Mouse (Mus musculus) hindbrain, embryonic 10.5 days (tissue): Measurements from ENCODE around the gene Myh3. TPM values are rescaled to one million over a fixed set of nuclear protein-coding genes. Genes with fewer than 3 reads are reported as not detected.

Source experiments
- DNase-seq: peaks from one replicate; pipeline ENCODE4 v3.0.0-alpha.2; 2017; ENCODE audit warnings: low spot score
- H3K27ac ChIP-seq: fragments of 300-500 bp; sonication (generic); 2 replicates; pipeline ENCODE4 v1.5.1; 2016; ENCODE audit warnings: mild to moderate bottlenecking, moderate library complexity
- H3K27me3 ChIP-seq: fragments of 300-500 bp; sonication (generic); 2 replicates; pipeline ENCODE4 v1.6.1; 2016; ENCODE audit warnings: mild to moderate bottlenecking; ENCODE audit not compliant: poor library complexity, insufficient read depth, severe bottlenecking
- H3K36me3 ChIP-seq: fragments of 300-500 bp; sonication (generic); 2 replicates; pipeline ENCODE4 v1.6.1; 2016; ENCODE audit warnings: mild to moderate bottlenecking, moderate library complexity
- H3K4me1 ChIP-seq: fragments of 300-500 bp; sonication (generic); replicated peaks from 2 replicates; pipeline ENCODE4 v1.6.1; 2016; ENCODE audit warnings: mild to moderate bottlenecking
- H3K4me3 ChIP-seq: fragments of 300-500 bp; sonication (generic); 2 replicates; pipeline ENCODE4 v1.5.1; 2016; ENCODE audit warnings: mild to moderate bottlenecking, moderate library complexity
- H3K9me3 ChIP-seq: fragments of 300-500 bp; sonication (generic); 2 replicates; pipeline ENCODE4 v1.6.1; 2016; ENCODE audit warnings: mild to moderate bottlenecking, moderate library complexity
- WGBS: fragments of 180-500 bp; shearing (Covaris S2); methylation state at CpG from one replicate; pipeline ENCODE4 v1.1.7; 2016; 5-methylcytosine and 5-hydroxymethylcytosine counted together
- polyA plus RNA-seq: library from polyadenylated mRNA; unstranded; fragments of >200 nt; fragmentation: Nextera tagmentation; extraction: Ambion mirVana; gene quantifications from 2 replicates; pipeline ENCODE4 v1.2.1, GENCODE M21; 2016

The Myh3 gene
- polyA plus RNA-seq, 1 experiment from 2014 or later: 0.69 TPM

DNA sequence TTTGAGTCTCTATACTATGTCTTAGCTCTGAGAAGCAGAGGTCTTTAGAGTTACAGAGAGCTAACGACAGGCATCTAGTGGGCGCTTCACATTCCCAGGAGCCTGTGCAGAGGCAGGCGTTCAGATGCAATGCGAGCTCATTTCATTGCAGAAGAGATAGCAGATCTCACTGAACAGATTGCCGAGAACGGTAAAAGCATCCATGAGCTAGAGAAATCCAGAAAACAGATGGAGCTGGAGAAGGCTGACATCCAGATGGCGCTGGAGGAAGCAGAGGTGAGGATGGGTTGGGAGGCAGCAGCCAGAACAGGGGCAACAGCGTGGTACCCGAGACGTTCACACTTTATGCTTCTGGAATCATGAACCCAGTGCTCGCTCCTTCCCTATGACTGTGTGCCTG, 20.3 kb downstream of the Myh3 start:
- WGBS: 84% methylated on average over 11 of the region's 11 CpGs
- no peak for DNase-seq
- H3K4me1 ChIP-seq: no peaks in the 10 kb centered on the region
- no peak overlapping the region for H3K4me3 ChIP-seq
- H3K27me3 ChIP-seq: peaks cover 14% of the 10 kb centered on the region
- H3K9me3 ChIP-seq: no peaks in the 10 kb centered on the region
- H3K27ac ChIP-seq: no peak overlapping the region
- H3K36me3 ChIP-seq: no peaks in the 10 kb centered on the region

DNA sequence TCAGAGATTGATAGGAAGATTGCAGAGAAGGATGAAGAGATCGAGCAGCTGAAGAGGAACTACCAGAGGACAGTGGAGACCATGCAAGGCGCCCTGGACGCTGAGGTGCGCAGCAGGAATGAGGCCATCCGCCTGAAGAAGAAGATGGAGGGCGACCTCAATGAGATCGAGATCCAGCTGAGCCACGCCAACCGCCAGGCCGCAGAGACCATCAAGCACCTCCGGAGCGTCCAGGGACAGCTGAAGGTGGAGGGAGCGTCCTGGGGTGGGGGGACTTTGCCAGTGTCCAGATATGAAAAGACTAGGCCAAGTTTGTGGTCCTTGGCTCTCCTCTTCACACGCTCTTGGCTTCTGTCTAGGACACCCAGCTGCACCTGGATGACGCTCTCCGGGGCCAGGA, 21.1 kb downstream of the Myh3 start:
- peaks cover 14% of the 10 kb centered on the region for H3K27me3 ChIP-seq
- no peak overlapping the region for H3K27ac ChIP-seq
- no peak overlapping the region for H3K4me3 ChIP-seq
- no peaks in the 10 kb centered on the region for H3K4me1 ChIP-seq
- no peaks in the 10 kb centered on the region for H3K36me3 ChIP-seq
- DNase-seq: no peak
- H3K9me3 ChIP-seq: no peaks in the 10 kb centered on the region
- WGBS: 90% methylated on average over 16 of the region's 16 CpGs

DNA sequence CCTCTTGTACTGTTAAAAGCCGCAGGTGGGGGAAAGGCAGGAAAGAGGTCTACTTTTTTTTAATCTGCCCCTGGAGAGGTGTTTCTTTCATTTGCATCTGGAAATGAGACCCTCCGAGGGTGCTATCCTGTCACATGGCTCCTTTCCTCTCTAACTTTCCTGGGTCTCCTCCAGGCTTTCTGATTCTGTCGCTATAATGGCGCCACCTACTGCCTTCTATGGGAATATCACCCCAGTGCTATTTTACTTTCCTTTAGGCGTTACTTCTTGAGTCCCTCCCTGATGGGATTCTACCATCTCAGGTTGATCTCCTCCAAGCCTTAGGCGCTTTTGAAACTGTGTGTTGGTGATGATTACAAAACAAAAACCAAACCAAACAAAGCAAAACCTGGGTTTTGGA, 22.1 kb downstream of the Myh3 start:
- Histone ChIP-seq H3K27me3 (peaks cover 14% of the 10 kb centered on the region), H3K36me3 (no peaks in the 10 kb centered on the region), H3K4me3 (no peak overlapping the region), H3K9me3 (no peaks in the 10 kb centered on the region), H3K27ac (no peak overlapping the region), H3K4me1 (peaks cover 5% of the 10 kb centered on the region; the same call in 1 of the 2 replicates)
- no peak for DNase-seq
- 36% methylated on average over 6 of the region's 6 CpGs for WGBS

DNA sequence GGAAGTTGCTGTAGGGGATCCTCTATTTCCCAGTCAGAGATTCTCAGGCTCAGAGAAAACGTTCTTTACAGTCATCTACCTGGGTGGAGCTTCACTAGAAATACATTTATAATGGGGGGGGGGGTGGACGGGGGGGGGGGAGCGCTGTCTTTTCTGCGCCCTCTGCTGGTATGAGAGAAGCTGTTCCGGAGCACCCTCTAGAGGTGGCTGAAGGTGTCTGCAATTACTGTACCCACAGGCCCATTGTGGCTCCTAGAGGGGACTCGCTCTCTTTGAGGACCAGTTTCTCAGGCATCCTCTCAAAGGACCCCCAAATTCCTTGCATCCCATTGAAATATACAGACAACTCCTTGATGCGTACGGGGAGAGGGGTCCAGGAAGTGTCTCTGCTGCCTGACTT, 23.6 kb downstream of the Myh3 start:
- H3K4me1 ChIP-seq: peaks cover 11% of the 10 kb centered on the region; the same call in 1 of the 2 replicates
- DNase-seq: no peak

DNA sequence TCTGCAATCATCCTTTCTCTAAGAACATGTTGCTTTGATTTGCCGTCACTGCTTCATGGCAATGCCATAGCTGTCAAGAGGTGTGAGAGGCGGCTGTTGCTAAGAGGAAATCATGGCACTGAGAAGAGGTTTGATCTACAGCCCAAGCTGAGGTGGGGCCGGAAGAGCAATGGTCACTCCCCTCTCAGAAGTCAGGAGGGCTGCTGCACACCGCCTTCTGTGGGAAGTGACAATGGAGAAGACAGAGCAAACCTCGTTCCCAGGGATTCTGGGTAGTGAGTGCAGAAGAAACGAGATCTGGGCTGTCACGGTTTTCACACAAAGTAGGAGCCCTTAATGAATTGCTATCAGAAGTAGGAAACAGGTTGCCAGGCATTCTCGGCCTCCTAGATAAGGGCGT, 25.2 kb downstream of the Myh3 start:
- Histone ChIP-seq H3K27me3 (peaks cover 15% of the 10 kb centered on the region), H3K27ac (no peak overlapping the region), H3K36me3 (no peaks in the 10 kb centered on the region), H3K4me3 (no peak overlapping the region), H3K4me1 (peaks cover 11% of the 10 kb centered on the region; the same call in 1 of the 2 replicates), H3K9me3 (no peaks in the 10 kb centered on the region)
- WGBS: 86% methylated on average over 9 of the region's 9 CpGs
- DNase-seq: no peak

More for the DNA sequence above, 23.6 kb downstream of the Myh3 start:
- no peak overlapping the region for H3K27ac ChIP-seq
- no peaks in the 10 kb centered on the region for H3K36me3 ChIP-seq
- H3K27me3 ChIP-seq: peaks cover 14% of the 10 kb centered on the region
- H3K4me3 ChIP-seq: no peak overlapping the region
- no peaks in the 10 kb centered on the region for H3K9me3 ChIP-seq
- 34% methylated on average over 7 of the region's 8 CpGs for WGBS

DNA sequence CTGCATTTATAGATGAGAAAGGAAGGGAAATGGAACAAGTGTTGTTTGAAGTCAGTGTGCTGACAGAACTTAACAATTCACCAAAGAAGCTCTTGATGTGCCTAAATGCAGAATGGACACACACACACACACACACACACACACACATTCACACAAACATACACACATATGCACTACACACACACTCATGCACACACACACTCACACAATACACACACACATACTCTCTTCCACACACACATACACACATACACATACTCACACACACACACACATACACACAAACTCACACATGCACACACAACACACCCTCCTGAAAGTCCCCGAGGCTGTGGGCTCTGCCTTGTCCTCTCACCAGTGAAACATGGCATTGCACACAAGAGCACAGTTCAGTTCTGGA, 26.1 kb downstream of the Myh3 start:
- Histone ChIP-seq H3K4me3 (no peak overlapping the region), H3K27me3 (peaks cover 13% of the 10 kb centered on the region), H3K36me3 (no peaks in the 10 kb centered on the region), H3K9me3 (no peaks in the 10 kb centered on the region), H3K27ac (no peak overlapping the region), H3K4me1 (peaks cover 11% of the 10 kb centered on the region; the same call in 1 of the 2 replicates)
- 88% methylated on average over 1 of the region's 1 CpGs for WGBS
- no peak for DNase-seq

DNA sequence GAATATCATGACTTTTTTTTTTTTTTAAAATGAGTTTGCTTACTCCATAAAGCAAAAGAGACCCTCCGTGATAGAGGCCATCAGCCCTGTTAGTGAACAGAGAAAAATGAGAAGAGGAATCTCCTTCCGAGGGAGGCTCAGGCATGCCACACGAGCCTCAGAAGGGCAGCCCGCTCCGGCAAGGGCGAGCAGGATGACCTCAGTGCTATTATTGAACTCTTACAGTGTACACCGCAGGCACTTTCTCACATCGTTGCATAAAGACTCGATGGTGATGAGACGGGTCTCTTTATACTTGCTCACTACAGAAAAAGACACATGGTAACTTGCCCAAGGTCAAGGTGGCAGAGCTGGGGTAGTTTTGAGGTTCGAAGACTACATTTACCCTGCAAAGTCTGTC, 26.6 kb downstream of the Myh3 start:
- no peak overlapping the region for H3K4me3 ChIP-seq
- H3K9me3 ChIP-seq: no peaks in the 10 kb centered on the region
- peaks cover 11% of the 10 kb centered on the region; the same call in 1 of the 2 replicates for H3K4me1 ChIP-seq
- peaks cover 9% of the 10 kb centered on the region; the same call in 1 of the 2 replicates for H3K27me3 ChIP-seq
- WGBS: 79% methylated on average over 11 of the region's 11 CpGs
- no peak for DNase-seq
- H3K27ac ChIP-seq: no peak overlapping the region
- H3K36me3 ChIP-seq: no peaks in the 10 kb centered on the region

DNA sequence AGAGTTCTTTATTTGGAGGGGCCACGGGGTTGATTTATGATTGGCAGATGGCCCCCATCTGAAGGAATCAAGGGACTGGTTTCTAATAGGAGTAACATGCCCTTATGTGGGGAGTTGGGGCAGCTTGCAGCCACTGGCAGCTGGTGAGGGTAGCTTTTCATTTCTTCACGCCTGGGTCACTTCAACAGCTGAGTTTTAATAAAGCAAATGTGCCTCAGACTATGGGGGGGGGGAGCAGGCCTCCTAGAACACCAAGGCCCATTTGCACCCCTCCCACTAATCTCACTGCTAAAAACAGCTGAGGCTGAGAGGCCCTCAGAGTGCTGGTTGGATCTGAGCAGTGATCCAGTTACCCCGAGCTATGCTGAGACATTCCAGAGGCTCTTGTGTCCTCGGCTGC, 27.6 kb downstream of the Myh3 start:
- no peak for DNase-seq
- WGBS: 58% methylated on average over 4 of the region's 4 CpGs

DNA sequence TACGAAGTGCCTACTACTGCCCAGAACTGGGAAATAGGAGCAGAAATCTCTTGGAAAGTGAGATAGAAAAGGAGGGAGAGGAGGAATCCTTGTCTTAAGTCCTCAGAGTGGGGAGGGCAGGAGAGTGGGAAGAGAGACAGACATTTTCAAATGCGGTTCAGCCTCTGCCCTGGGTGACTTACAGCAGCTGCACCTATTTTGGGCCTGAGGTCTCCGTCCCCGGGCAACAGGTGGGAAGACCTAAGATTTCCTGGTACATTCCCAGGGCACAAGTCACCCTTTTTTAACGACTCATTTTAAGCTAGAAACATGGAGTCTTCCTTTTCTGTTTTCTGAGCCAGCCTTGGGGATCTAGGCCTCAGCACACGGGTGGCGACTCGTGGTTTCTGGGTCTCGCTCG, 28.9 kb downstream of the Myh3 start:
- Histone ChIP-seq H3K36me3 (no peaks in the 10 kb centered on the region), H3K4me1 (peaks cover 17% of the 10 kb centered on the region; the same call in 1 of the 2 replicates)
- 87% methylated on average over 10 of the region's 10 CpGs for WGBS

More for the DNA sequence above, 27.6 kb downstream of the Myh3 start:
- 0 out of 2 replicates have a peak, but pooled peaks cover 5% of the 10 kb centered on the region for H3K27me3 ChIP-seq
- H3K36me3 ChIP-seq: no peaks in the 10 kb centered on the region
- peaks cover 13% of the 10 kb centered on the region; the same call in 1 of the 2 replicates for H3K4me1 ChIP-seq
- H3K4me3 ChIP-seq: no peak overlapping the region
- no peak overlapping the region for H3K27ac ChIP-seq
- H3K9me3 ChIP-seq: no peaks in the 10 kb centered on the region

DNA sequence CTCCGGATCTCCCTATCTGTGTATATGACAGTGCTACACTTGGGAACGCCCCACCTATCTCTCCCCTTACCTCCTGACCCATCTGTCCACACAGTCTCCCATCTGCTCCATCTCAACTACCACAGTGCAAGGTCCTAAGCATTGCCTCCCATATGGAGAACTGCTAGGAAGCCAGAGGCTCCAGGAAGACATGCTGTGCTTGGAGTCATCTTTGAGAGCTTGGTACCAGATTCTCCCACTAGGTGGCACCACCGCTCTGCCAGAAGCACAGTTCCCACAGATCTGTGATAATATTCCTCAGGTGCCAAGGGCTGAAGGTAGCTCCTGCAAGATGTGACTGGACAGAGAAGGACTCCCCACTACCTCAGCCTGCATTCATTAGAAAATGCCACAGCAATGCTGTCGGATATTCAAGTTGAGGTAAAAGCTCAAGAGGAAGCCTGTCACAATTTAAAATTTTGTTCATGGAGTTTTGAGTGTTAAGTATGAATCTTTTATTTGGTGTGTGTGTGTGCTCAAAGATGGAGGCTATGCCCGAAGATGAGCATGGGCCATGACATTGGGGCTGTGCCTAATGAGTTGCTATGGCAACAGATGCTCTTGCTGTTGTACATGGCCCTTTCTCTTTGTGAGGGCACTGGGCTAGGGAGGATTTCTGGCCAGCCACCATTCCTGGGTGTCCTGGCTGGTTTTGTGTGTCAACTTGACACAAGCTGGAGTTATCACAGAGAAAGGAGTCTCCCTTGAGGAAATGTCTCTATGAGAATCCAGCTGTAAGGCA, 32.3 kb downstream of the Myh3 start:
- 31% methylated on average over 5 of the region's 5 CpGs for WGBS
- Histone ChIP-seq H3K4me1 (peaks cover 15% of the 10 kb centered on the region), H3K9me3 (no peaks in the 10 kb centered on the region), H3K27me3 (peaks cover 9% of the 10 kb centered on the region; the same call in 1 of the 2 replicates), H3K36me3 (no peaks in the 10 kb centered on the region), H3K27ac (no peak overlapping the region), H3K4me3 (no peak overlapping the region)
- peak; percentile 76 for DNase-seq

More for the DNA sequence above, 28.9 kb downstream of the Myh3 start:
- Histone ChIP-seq H3K9me3 (no peaks in the 10 kb centered on the region), H3K27ac (no peak overlapping the region), H3K27me3 (peaks cover 9% of the 10 kb centered on the region; the same call in 1 of the 2 replicates), H3K4me3 (no peak overlapping the region)
- no peak for DNase-seq

DNA sequence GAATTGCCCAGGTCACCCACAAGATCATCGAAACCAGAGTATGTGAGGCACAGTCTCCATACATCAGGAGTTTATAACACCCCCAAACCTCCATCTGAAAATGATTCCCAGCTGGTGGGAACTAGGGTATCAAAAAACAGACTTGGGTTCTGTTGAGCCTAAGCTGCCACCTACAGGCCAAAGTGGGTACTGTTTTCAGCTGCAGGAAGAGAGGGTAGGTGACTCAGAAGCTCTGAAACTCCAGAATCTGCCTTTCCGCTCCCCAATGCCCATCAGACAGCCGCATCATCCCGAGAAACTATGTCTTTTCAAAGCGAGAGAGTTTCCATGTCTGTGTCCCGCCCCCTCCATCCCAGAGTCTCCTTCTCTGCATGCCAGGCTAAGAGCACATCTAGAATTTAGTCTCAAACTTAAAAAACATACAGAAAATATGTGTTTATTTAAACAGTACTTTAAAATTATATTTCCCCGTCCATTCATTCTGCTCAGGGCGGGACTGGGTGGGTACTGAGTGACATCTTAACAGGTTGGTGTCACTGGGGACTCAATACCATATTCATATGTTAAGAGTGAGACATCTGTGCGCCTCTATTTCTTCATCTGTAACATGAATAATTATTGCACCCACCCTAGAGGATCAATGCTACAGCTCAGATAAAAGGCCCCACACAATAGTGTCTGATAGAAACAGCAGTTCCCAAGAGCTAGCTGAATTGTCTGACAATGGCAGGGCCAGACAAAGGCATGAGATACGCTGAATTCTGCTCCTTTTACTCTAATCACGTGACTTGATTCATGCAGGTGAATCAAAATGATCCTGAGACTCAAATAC, 34.1 kb downstream of the Myh3 start:
- Histone ChIP-seq H3K36me3 (no peaks in the 10 kb centered on the region), H3K27me3 (peaks cover 5% of the 10 kb centered on the region; the same call in 1 of the 2 replicates), H3K4me1 (peaks cover 8% of the 10 kb centered on the region), H3K4me3 (no peak overlapping the region), H3K9me3 (no peaks in the 10 kb centered on the region), H3K27ac (no peak overlapping the region)
- peak; percentile 76 for DNase-seq
- WGBS: 34% methylated on average over 11 of the region's 11 CpGs

DNA sequence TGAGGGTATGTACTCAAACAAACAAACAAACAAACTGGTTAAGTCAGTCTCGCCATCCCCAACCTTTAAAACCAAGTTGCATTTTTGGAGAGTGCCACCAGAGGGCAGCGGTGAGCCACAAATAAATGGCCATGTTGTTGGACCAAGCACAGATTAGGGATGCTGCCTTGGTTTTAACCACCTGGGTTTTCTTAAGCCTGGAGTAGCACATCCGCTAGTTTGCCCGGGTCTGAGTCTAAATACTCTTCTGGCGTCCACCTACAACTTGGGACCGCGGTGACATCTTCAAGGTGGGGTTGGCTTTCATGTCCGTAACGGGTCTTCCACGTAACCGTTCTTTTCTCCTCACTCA, 34.7 kb downstream of the Myh3 start:
- Histone ChIP-seq H3K9me3 (no peaks in the 10 kb centered on the region), H3K4me3 (no peak overlapping the region), H3K27me3 (peaks cover 5% of the 10 kb centered on the region; the same call in 1 of the 2 replicates), H3K36me3 (no peaks in the 10 kb centered on the region), H3K27ac (no peak overlapping the region), H3K4me1 (peaks cover 8% of the 10 kb centered on the region)
- peak; percentile 78 for DNase-seq
- WGBS: 45% methylated on average over 11 of the region's 11 CpGs

DNA sequence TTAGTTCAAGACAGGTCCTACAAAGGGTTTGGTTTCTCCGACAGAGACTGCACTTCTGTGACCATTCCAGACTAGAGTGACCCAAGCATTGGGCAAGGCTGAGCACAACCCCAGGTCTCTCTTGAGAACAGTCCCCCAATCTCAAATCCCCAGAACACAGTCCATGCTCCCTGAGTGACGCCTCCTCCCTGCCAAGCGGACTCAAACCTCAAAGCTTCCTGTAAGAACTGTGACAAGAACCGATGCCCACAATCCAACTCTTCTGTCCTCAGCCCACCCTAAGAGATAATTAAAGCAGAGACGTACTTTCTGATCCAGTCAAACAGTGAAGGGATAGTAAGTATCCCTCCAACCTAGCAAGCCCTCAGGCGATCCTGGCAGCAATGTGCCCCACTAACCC, 35.3 kb downstream of the Myh3 start:
- Histone ChIP-seq H3K27me3 (peaks cover 5% of the 10 kb centered on the region; the same call in 1 of the 2 replicates), H3K9me3 (no peaks in the 10 kb centered on the region), H3K4me3 (no peak overlapping the region), H3K4me1 (peaks cover 8% of the 10 kb centered on the region), H3K27ac (no peak overlapping the region), H3K36me3 (no peaks in the 10 kb centered on the region)
- 87% methylated on average over 6 of the region's 6 CpGs for WGBS
- no peak for DNase-seq
